Mouse (Mus musculus): ENCODE results near the gene Ccdc57. TPM values are rescaled to one million over a fixed set of nuclear protein-coding genes. Genes with fewer than 3 reads are reported as not detected.
"Not testable (repeated sequence)": the region's sequence is repeated elsewhere in the genome, so short reads cannot be mapped to it uniquely, and the experiment has no call there.

Ccdc57 gene
- polyA plus RNA-seq, 1 experiment, result 2.9 TPM

- TF ChIP-seq CTCF (IDR thresholded peaks at IDR 0.05; ENCODE audit: insufficient read depth, low read length), result no peak
- TF ChIP-seq POLR2A (IDR thresholded peaks at IDR 0.05; ENCODE audit: borderline replicate concordance, extremely low read depth, low read depth, low read length), result no peak
- H3K4me1 ChIP-seq (ENCODE audit: control insufficient read depth, insufficient read depth, low read length), result peaks cover 9% of the 10 kb centered on the region
- DNase-seq, result no peak
- H3K4me3 ChIP-seq (replicated peaks; ENCODE audit: extremely low read depth, low read depth, low read length), result no peak overlapping the region
- WGBS, result 74% methylated on average over 7 of the region's 7 CpGs
Measured at GRCm38 (mm10) chr11:120804274-120804673, 128.4 kb downstream of the Ccdc57 start.

- DNase-seq, result peak; percentile 88
- peak; percentile 63; the same call in 1 of the 2 replicates for TF ChIP-seq POLR2A (IDR thresholded peaks at IDR 0.05; ENCODE audit: borderline replicate concordance, extremely low read depth, low read depth, low read length)
- peak; percentile 89 for TF ChIP-seq CTCF (IDR thresholded peaks at IDR 0.05; ENCODE audit: insufficient read depth, low read length)
- peak overlapping the region; percentile 37 for H3K4me3 ChIP-seq (replicated peaks; ENCODE audit: extremely low read depth, low read depth, low read length)
- 11% methylated on average over 10 of the region's 10 CpGs for WGBS
- H3K4me1 ChIP-seq (ENCODE audit: control insufficient read depth, insufficient read depth, low read length), result peaks cover 14% of the 10 kb centered on the region
Measured at GRCm38 (mm10) chr11:120800061-120800904, 132.4 kb downstream of the Ccdc57 start.

- Histone ChIP-seq H3K4me1 (ENCODE audit: control insufficient read depth, insufficient read depth, low read length) (peaks cover 18% of the 10 kb centered on the region), H3K4me3 (replicated peaks; ENCODE audit: extremely low read depth, low read depth, low read length) (no peak overlapping the region)
- WGBS, result 56% methylated on average over 6 of the region's 6 CpGs
- peak; percentile 33 for DNase-seq
- TF ChIP-seq CTCF (IDR thresholded peaks at IDR 0.05; ENCODE audit: insufficient read depth, low read length), result no peak
- TF ChIP-seq POLR2A (IDR thresholded peaks at IDR 0.05; ENCODE audit: borderline replicate concordance, extremely low read depth, low read depth, low read length), result no peak
Measured at GRCm38 (mm10) chr11:120799316-120799890, 133.3 kb downstream of the Ccdc57 start.

DNA sequence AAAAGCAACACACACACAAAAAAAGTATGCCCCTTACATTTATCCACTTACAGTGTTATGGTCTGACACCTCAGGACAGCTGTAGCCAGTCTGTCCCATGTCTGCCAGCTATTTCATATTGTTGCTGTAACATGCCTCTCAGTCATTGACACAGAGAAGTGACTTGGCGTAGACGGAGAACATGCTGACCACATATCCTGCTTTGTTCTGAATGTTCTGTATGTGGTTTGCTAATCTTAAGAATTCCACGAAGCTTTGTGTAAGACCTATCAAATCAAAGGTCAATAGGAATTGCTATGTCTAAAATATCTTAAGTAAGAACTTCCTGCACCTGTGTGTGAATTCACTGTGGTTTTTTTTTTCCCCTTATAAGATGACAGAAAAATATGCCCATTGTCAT, 134.4 kb downstream of the Ccdc57 start:
- DNase-seq, result no peak
- no peak overlapping the region for H3K4me3 ChIP-seq (replicated peaks; ENCODE audit: extremely low read depth, low read depth, low read length)
- no peak for TF ChIP-seq CTCF (IDR thresholded peaks at IDR 0.05; ENCODE audit: insufficient read depth, low read length)
- no peak for TF ChIP-seq POLR2A (IDR thresholded peaks at IDR 0.05; ENCODE audit: borderline replicate concordance, extremely low read depth, low read depth, low read length)
- WGBS, result 57% methylated on average over 3 of the region's 3 CpGs
- peaks cover 18% of the 10 kb centered on the region for H3K4me1 ChIP-seq (ENCODE audit: control insufficient read depth, insufficient read depth, low read length)

DNA sequence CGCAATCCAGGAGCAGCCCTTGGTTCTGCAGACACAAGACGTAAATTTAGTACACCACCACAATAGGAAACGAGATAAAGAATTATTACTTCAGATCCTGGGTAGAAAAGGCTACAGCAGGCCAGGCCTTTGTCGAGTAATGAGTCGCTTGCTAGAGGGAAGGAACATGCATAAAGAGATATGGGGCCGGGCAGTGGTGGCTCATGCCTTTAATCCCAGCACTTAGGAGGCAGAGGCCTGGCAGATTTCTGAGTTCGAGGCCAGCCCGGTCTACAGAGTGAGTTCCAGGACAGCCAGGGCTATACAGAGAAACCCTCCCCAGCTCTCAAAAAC, 136.1 kb downstream of the Ccdc57 start:
- Histone ChIP-seq H3K4me3 (replicated peaks; ENCODE audit: extremely low read depth, low read depth, low read length) (peak overlapping the region; percentile 4), H3K4me1 (ENCODE audit: control insufficient read depth, insufficient read depth, low read length) (peaks cover 18% of the 10 kb centered on the region)
- 28% methylated on average over 8 of the region's 8 CpGs for WGBS
- TF ChIP-seq CTCF (IDR thresholded peaks at IDR 0.05; ENCODE audit: insufficient read depth, low read length) (no peak), POLR2A (IDR thresholded peaks at IDR 0.05; ENCODE audit: borderline replicate concordance, extremely low read depth, low read depth, low read length) (no peak)
- DNase-seq, result no peak

- H3K4me3 ChIP-seq (replicated peaks; ENCODE audit: extremely low read depth, low read depth, low read length), result peak within 1 kb of the TSS; percentile 87
- WGBS, result 1% methylated on average over 59 of the region's 59 CpGs
- DNase-seq, result peak; percentile 97
- H3K4me1 ChIP-seq (ENCODE audit: control insufficient read depth, insufficient read depth, low read length), result peaks cover 17% of the 10 kb centered on the region
- TF ChIP-seq POLR2A (IDR thresholded peaks at IDR 0.05; ENCODE audit: borderline replicate concordance, extremely low read depth, low read depth, low read length) (peak; percentile 87), CTCF (IDR thresholded peaks at IDR 0.05; ENCODE audit: insufficient read depth, low read length) (no peak)
Measured at GRCm38 (mm10) chr11:120795756-120796613, 136.7 kb downstream of the Ccdc57 start, which contains the start of gene Dus1l. Gene Dus1l, minus strand, starts transcription at chr11:120796403.

DNA sequence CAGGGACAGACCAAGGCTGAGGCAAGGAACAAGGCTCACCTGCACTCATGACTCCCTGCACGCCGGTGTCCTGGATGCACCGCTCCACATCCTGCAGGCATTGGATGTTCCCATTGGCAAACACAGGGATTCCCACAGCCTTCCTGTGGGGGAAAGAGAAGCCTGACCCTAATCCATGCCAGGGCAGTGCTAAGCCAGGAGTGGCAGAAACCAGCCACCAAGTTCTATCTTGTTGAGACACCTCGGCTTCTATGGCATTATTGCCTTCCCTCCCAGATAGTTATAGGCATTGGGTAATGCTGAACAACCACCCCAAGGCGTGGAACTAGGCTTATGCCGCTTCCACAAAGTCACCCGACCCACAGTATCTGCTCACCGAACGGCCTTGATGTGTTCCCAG, 140.0 kb downstream of the Ccdc57 start:
- no peak overlapping the region for H3K4me3 ChIP-seq (replicated peaks; ENCODE audit: extremely low read depth, low read depth, low read length)
- DNase-seq, result no peak
- WGBS, result 93% methylated on average over 9 of the region's 9 CpGs
- H3K4me1 ChIP-seq (ENCODE audit: control insufficient read depth, insufficient read depth, low read length), result peaks cover 9% of the 10 kb centered on the region
- TF ChIP-seq CTCF (IDR thresholded peaks at IDR 0.05; ENCODE audit: insufficient read depth, low read length), result no peak
- no peak for TF ChIP-seq POLR2A (IDR thresholded peaks at IDR 0.05; ENCODE audit: borderline replicate concordance, extremely low read depth, low read depth, low read length)

DNA sequence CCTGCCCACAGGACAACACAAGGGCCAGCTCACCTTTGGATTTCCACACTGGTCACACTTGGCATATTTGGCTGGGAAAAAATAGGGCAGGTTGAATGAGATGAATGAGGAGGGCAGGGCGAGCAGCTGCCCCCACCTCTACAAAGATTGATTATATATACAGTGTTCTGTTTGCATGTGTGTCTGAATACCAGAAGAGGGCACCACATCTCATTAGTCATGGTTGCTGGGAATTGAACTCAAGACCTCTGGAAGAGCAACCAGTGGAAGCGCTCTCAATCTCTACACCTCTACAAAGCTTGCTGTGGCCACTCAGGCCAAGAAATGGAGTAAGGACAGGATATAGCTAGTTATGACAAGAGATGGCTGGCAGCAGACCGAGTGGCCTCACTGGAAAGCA, 142.9 kb downstream of the Ccdc57 start:
- TF ChIP-seq CTCF (IDR thresholded peaks at IDR 0.05; ENCODE audit: insufficient read depth, low read length) (no peak), POLR2A (IDR thresholded peaks at IDR 0.05; ENCODE audit: borderline replicate concordance, extremely low read depth, low read depth, low read length) (no peak)
- 86% methylated on average over 3 of the region's 3 CpGs for WGBS
- Histone ChIP-seq H3K4me1 (ENCODE audit: control insufficient read depth, insufficient read depth, low read length) (peaks cover 6% of the 10 kb centered on the region), H3K4me3 (replicated peaks; ENCODE audit: extremely low read depth, low read depth, low read length) (no peak overlapping the region)
- DNase-seq, result no peak

DNA sequence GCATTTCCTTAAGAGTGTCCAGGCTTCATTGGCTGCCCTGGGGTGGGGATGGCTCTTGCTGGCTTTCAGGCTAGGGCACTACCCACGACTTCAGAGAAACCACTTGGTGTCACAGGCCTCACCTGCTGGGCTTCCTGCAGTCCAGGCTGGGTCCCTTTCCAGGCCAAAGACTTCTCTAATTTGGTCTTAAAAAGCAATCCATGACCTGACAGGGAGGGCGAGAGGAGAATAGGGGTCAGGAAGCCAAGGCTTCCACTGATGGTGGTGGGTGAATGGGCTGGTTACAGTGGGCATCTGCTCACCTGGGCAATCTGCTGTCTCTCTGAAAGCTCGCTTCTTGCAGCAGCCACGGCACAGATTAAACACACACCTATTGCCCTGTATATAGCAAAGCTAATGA, 143.3 kb downstream of the Ccdc57 start:
- Histone ChIP-seq H3K4me1 (ENCODE audit: control insufficient read depth, insufficient read depth, low read length) (peaks cover 7% of the 10 kb centered on the region), H3K4me3 (replicated peaks; ENCODE audit: extremely low read depth, low read depth, low read length) (no peak overlapping the region)
- WGBS, result 87% methylated on average over 4 of the region's 4 CpGs
- TF ChIP-seq CTCF (IDR thresholded peaks at IDR 0.05; ENCODE audit: insufficient read depth, low read length) (no peak), POLR2A (IDR thresholded peaks at IDR 0.05; ENCODE audit: borderline replicate concordance, extremely low read depth, low read depth, low read length) (no peak)
- DNase-seq, result no peak

DNA sequence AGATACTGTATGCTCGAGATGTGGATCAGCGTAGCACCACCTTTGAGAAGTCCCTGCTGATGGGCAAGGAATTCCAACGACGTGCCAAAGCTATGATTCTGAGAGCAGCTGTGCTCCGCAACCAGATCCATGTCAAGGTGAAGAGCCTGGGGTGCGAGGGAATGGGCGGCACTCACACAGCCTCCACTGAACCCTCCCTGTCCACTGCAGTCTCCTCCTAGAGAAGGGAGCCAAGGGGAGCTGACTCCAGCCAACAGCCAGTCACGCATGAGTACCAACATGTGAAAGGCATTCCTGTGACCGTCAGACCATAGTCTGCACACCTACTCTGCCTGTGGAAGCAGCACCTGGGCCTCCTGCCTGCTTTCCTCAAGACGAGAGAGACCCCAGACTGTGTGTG, 144.2 kb downstream of the Ccdc57 start:
- H3K4me3 ChIP-seq (replicated peaks; ENCODE audit: extremely low read depth, low read depth, low read length); H3K4me1 ChIP-seq (ENCODE audit: control insufficient read depth, insufficient read depth, low read length); DNase-seq: not testable (repeated sequence)
- 85% methylated on average over 10 of the region's 10 CpGs for WGBS

Data from lung, adult 2 months (tissue).